Mouse (Mus musculus) ES-CJ7 (cell line): ENCODE measurements at regions not wholly inside any gene's neighbourhood (a gene's known extent, or its start where the extent isn't known, plus 50 kb on each side); places are given as distances from the start of the nearest gene placed in this dataset.

ENCODE experiments used
- DNase-seq: peaks from one replicate; pipeline ENCODE4 v3.0.0; 2011; ENCODE audit warnings: low read depth, low spot score

DNA sequence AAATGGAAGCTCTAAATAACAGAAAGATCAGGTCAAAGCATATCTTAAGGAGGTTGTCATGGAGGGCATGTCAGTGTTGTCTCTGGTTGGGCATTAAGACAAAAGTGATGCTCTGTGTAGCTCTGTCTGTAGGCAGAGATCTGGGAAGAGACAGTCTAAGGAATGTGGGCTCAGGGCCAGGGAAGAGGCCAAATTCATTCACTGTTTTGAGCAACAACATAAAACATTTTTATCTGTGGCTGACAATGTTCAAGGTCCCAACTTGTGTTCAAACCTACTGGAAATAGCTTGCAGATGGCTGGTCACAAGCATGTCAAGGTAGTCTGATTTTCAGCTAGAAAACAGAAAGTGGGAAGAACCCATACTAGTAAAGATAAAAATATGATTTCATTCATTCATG, 374.6 kb upstream of the Fam49a start:
- DNase-seq = no peak

DNA sequence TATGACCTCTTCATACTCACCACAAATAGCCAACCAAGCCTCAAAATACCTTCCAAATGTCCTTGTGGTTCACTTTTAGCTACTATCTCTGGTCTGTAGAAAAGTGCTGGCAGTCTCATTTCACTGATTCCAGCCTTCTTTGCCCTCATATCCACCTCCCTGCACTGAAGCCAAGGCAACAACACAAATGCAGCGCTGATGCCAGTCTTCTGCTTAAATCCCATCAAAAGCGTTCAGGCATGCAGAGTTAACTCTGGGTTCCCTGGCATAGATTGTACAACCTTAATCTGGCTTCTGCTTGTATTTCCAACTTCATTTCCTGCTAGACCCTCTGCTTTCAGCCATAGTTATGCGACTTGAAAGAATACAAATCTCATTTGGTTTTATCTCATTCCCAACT, 362.9 kb upstream of the Fam49a start:
- DNase-seq = no peak

GRCm38 (mm10) chr12:11906588-11906987, 355.4 kb upstream of the Fam49a start:
- no peak for DNase-seq
